Mouse (Mus musculus) thymus, adult 2 months (tissue): Measurements from ENCODE around the gene Abhd14a.

ENCODE experiments used
- CTCF ChIP-seq: fragments of 200-500 bp; IDR thresholded peaks from 2 replicates; pipeline ENCODE4 v1.5.1; 2012; ENCODE audit warnings: mild to moderate bottlenecking, control low read depth, low read length, moderate library complexity, borderline replicate concordance; ENCODE audit not compliant: control insufficient read depth, poor library complexity, insufficient read depth; ENCODE audit errors: extremely low read depth
- POLR2A ChIP-seq: fragments of 200-500 bp; IDR thresholded peaks from 2 replicates; pipeline ENCODE4 v1.6.1; 2012; ENCODE audit warnings: mild to moderate bottlenecking, low read length, control low read depth, moderate library complexity; ENCODE audit not compliant: control insufficient read depth, poor library complexity, insufficient read depth; ENCODE audit errors: extremely low read depth

GRCm38 (mm10) chr9:106475663-106476001 is 28.2 kb upstream of the Abhd14a start, which contains the start of gene Rrp9:
- TF ChIP-seq POLR2A (no peak), CTCF (no peak)
